Mouse (Mus musculus) cerebellum, adult 8-10 months (tissue): ENCODE data around the gene Pfkp.

ENCODE experiments used
- DNase-seq: peaks from one replicate; pipeline ENCODE4 v3.0.0; 2022

Pfkp gene

DNA sequence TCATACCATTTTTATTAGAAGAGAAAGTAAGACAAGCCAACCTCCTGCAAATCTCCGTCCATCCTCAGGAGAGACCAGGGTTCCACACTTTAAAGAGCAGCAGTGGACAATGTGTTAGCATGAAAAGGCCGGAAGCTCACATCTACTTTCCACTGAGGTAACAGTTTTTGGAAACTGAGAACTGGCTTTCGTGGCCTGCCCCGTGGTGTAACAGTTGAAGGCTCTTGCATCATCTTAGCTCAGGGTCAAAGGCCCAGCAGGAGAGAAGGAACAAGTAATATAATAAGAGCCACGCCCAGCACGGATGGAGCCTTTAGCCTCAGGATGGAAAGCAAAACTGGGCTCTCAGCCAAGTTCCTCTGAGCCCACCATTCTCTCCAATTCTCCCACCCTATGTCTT is 12.1 kb downstream of the Pfkp start:
- DNase-seq: no peak

DNA sequence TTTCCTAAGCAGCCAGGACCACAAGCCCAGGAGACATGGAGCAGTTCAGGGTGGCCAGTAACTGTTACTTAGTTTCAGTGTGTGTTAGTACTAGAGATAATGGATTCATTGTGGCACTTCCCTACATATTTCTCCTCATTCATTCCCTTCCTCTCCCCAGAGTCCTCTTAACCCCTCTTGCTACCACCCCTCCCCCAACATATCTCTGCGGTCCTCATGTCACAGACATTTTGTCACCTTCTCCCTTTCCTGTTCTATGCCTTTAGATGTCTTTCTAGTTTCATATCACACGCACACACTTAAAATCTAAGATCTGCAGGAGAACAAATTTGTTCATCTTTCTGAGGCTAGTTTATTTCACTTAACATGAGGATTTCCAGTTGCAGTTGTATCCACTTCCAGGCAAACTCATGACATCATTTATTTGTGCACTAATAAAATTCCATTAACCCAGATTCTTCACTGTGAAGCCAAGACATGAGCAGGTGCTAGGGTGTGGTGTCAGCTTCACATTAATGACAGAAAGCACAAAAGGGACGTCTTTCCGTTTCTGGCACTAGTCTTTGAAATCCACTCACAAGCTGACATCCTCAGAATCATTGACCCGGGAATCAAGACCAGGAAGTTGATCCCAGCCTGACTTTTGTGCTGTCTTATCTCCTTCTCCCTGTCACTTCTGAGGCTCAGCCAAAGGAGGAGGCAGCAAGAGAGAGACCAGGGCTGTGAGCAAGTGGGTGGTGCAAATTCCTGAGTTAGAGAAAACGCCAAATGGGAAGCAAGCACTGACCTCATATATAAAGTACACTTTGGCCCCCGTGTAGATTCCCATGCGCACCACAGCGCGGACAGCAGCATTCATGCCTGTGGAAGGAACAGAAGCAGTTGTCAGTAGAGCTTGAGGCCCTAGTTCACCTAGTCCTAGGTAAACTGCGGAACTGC is 13.2 kb downstream of the Pfkp start:
- no peak for DNase-seq

DNA sequence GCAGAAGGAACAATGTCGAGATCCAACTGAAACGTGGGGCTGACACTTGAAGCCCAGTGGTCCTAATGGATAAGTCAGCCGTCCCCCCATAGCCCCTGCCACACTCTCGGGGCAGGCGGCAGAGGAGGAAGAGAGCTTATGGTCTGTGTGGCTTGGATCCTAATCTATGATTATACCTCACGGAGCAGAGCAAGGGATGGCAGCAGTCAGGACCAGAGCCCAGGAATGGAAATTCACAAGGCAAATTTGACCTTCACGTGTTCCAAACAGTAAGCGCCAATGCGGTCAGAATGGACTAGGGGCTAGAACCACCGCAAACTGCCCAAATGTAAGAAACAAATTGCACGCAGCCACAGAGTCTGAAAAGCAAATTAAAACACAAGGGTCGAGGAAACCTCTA is 14.5 kb downstream of the Pfkp start:
- no peak for DNase-seq

DNA sequence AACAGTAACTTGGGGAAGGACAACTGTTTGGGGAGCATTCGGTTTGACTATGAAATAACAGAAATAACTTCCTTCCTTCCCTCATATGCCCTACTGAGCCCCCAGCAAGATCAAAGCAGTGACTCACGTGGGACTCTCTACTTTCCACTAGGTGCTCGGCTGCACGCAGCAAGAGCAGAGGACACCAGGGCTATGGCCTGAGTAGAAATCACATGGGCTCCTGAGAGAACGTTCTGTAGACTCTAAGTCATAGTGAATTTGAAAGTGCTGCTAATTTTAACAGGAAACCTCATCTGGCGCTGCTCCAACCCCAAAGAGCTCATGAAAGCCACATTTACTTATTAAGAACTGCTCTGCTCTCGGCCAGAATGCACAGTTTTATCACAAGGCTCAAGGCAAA is 15.1 kb downstream of the Pfkp start:
- no peak for DNase-seq

DNA sequence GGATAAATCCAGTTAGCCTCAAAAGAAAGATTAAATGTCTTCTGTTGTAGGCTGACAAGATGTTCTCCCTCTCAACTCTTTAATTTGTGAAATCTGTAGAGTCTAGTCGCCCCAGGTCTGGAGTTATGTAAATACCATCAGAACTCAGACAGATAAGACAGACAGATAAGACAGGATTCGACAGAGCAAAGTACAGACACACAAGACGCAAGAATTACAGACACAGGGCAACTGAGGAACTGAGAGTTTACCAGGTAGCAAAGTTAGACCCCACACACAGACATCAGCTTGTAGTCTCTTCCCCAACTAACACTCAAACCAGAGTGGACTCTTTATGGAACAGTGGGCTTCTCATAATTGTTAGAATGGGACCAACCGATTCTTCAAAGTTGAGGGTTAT is 15.6 kb downstream of the Pfkp start:
- no peak for DNase-seq

DNA sequence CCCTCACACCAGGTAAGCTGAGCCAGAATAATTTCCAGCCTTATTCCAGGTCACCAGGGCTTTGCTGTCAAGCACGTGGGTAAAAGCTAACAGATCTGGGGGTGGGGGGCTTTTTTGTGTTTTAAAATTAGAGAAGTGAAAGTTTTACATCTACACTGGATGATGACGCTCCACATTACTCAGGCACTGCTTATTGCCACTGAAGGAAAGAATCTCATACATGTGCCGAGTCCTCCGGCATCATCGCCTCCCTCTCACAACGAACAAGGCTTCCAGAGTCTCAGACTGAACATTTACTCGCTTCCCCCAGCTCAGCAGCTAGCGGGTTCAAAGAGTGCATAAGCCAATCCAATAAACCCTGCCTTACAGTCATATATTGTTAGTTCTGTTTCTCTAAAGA is 16.1 kb downstream of the Pfkp start:
- DNase-seq: no peak

DNA sequence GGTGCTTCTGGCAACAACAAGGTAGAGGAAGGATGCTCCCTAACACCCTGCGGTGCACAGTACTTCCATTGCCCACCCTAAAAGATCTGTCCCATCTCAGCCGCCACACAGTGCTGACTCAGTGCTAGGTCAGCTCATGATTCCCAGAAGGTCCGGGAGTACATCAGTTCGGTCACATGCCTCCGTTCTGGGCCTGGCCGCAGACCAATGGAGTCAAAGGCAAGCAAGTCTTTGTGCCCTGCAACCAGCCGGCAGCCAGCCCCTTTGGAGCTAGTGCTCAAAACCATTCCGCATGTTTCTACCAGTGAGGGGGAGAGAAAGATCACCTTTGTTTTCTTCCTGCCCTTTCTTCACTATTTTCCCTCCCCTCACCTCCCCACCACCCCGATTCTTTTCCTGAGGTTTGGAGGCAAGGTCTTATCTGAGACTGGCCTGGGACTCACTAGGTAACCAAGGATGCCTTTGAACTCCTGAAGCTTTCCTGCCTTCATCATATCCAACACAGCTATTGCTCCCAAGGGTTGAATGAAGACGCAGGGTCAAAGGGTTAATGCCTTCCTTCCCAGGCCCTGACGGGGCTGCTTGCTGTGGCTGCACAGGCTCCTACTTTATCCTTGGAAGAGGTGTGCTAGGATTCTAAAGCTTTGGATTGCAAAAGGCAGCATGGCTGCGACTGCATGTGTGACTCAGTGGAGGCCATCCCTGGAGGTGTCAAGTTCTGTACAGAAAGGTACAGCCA is 16.6 kb downstream of the Pfkp start:
- DNase-seq: no peak

DNA sequence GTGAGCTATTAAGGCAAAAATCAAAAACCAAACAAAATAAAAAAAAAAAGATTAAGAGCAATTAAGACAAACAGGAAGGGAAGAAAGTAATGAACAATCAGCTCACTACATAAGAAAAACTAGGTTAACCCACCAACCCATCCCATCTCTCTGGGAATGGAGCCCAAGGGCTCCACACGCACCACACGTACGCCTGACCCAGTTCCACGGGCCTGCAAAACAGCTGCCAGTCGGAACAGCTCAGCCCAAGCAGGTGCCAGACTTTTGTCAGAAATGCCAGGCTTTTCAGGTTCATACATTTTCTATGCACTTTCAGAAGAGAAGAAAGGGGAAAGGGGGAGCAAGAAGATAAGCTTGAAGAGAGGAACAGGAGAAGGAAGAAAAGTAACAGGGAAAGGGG is 17.9 kb downstream of the Pfkp start:
- DNase-seq: peak; percentile 27

DNA sequence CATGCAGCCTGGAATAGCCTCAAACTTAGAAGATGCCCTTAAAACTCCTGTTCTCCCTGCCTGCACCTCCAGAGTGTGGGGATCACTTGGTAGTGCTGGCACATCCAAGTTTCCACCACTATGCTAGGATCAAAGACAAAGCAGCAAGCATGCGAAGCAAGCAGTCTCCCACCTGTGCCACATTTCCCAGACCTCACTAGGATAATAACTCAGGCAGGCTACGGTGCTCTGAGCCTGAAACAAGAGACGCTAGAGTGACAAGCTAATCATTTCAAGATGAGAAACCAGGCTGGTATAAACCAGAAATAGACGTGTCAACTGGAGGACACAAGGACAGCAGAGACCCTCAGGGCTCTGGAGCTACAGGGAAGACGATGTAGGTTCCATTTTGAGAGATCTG is 18.6 kb downstream of the Pfkp start:
- no peak for DNase-seq

DNA sequence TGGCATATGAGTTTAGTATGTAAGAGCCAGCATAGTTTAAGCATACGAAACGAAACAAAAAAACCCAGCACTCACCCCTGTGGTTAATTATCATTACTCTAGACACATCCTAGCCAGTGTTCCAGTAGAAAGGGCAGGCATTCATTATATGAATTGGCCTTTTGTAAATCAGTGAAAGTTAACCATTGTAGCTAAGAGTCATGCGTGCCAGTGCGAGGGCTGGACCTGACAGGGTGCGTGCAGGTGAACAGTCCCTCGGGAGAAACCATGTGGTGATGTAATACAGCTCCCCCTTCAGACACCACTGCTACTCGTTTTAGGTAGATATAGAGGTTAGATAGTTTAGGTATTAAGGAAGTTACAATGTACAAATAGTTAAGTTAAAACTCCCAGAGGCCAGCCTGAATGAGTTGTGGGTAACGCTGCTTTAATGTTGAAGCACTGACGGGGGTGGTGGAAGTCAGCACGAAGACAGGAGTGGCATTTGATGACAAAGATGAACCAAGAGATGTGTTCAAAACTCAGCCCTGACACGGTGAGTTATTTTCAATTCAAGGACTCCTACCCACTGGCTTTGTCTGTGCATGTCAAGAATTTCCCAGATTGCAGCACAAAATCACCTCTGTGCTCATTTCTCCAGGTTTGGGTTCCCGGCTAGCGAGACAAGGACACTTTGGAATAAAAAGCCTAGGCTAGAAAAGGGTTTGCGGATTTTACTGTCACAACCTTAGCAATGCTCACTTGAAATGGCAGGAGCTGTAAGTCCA is 19.4 kb downstream of the Pfkp start:
- DNase-seq: no peak

DNA sequence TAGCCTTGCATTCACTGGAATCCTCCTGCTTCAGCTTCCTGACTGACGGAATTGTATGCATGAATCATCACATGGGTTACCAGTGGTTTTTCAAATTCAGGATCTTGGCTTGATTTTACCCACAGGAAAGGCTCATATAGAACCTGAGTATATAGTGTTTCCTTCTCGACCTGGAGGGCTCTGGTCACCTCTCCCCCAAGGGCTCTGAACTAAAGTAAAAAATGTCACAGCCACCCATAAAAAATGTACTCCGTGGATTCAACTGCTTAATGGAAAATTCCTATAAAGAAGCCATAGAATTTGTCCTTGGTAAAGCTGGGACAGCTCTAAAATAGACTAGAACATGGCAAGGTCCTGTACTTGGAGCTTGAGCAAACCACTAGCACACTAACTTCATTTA is 20.3 kb downstream of the Pfkp start:
- DNase-seq: no peak

DNA sequence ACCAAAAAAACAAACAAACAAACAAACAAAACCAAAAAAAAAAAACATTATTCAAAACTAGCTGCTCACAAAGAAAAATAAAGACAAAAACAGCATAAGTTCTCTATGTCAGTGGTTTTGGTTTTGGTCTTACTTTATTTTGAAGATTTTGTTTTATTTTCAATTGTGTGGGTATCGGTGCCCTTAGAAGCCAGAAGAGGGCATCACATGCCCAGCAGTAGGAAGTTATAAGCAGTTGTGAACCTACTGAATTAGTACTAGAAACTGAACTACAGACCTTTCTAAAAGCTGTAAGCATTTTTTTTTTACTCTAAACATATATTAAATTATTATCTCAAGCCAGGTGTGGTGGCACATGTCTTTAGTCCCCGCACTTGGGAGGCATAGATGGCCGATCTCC is 21.2 kb downstream of the Pfkp start:
- DNase-seq: no peak

DNA sequence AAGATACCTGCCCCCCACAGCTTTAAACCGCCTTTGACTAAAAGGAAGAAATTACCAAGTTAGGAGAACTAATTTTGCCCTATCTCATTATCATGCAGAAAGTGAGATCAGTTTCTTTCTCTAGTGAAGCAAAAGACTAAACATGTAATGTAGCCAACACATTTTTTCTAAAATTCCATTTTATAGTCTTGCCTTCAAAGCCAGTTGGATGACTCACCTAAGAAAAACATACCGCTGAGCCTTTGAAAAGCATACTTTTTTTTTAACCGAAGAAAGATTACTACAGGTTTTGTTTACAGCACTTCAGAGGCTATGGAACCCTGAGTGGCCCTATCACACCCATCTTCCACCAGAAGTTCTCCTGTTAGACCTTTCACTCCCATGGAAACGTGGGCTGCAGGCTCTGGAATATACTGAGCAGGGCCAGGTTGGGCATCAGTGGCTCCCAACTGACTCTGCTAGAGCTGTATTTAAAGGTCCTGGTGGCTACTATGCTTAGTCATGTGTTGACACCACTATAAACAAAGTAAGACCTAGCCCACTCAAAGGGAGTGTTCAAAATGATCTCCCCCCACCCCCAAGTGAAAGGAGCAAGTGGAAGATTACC is 22.0 kb downstream of the Pfkp start:
- no peak for DNase-seq

DNA sequence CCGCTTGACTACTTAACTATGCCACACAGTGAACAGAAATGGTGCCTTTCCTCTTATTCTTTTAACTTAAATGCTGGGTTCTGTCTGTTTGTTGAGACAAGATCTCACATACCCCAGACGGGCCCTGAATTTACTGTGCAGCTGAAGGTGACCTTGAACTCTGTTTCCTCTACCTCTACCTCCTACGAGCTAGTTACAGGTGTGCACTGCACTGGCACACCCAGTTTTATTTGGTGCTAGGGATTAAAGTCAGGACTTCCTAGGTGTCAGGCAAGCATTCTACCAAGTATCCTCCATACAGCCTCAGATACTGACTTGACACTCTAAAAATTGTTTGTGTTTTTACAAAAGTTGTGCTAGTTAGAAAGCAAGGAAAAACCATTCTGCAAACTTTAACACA is 22.6 kb downstream of the Pfkp start:
- no peak for DNase-seq

DNA sequence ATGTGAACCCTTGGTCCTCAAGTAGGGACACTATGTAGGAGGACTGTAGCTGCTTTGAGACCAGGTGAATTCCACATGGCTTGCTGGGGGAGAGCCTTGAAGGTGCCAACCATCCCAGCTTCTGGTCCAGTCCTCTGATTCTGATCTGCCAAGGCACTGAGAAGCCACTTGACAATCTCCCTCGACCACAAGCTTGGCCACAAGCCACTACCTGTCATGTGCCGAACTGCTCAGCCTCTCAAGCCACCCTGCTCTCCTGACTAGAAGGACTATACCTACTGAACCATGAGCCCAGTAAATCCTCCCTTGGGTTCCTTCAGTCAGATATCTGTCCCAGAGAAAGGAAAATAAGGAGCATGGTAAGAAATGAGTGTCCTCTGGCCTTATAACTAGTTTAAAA is 24.0 kb downstream of the Pfkp start:
- DNase-seq: no peak

DNA sequence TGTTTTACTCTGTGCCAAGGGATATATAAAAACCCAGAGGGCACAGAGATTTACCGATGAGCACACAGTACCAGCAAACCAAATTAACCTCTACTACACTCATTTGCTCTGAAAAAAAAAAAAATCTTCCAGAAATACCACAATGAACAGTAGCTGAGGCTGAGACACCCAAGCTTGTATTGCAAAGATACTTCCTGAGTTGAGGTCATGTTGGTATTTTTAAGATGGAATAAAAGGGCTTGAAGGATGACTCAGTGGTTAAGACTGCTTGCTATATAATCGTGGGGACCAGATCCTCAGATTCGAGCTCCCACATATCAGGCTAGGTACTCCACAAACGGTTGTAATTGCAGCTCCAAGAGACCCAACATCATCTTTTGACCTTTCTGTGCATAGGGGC is 24.5 kb downstream of the Pfkp start:
- DNase-seq: no peak

DNA sequence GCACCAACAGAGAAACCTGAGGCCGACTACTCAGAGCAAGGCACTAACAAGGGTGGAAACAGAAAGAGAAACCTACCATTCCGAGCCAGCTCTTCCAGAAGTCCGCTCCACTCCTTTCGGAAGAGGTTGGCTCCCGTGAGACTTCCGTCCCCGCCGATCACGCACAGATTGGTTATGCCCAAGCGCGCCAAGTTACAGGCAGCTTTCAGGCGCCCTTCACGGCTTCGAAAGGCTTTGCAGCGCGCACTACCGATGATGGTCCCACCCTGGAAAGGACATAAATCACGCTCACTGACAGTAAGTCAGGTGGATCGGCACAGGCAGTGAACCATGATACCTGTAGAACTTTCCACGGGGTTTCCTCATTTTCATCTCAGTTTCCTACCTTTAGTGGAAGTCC is 26.7 kb downstream of the Pfkp start:
- no peak for DNase-seq

DNA sequence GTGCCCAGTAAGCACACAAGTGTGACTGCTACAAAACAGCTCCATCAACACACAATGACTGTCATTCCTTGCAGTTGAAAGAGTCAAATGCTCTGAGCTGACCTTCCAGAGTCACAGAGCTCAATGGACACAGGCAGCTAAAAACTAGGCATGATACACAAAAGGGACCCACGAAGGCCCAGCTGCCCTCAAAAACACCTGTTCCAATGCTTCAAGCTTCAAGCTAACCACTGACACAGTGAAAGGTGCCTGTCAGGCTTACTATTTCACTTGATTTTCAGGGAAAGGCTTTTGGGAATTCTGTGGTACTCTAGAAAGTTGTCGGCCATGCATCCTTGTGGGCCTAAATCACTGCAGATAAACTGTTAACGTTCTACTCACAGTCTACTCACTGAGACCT is 28.3 kb downstream of the Pfkp start:
- DNase-seq: no peak

DNA sequence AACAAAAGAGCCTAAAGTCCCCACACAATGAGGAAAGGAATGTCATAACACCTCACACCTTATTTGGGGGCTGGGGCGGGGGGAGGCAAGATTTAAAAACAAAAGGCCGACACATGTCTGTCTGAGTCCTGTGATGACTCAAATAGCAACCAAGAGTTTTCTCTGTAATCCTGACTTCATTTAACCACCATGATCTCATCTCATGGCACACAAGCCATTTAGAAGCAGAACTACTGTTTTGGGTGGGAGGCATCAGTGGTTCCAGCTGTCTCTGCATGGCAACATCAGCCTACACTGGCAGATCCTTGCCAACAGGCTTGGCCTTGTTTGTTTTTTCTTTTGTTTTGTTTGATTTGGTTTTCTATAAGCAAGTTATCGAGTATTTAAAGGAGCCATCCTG is 29.9 kb downstream of the Pfkp start:
- DNase-seq: no peak

DNA sequence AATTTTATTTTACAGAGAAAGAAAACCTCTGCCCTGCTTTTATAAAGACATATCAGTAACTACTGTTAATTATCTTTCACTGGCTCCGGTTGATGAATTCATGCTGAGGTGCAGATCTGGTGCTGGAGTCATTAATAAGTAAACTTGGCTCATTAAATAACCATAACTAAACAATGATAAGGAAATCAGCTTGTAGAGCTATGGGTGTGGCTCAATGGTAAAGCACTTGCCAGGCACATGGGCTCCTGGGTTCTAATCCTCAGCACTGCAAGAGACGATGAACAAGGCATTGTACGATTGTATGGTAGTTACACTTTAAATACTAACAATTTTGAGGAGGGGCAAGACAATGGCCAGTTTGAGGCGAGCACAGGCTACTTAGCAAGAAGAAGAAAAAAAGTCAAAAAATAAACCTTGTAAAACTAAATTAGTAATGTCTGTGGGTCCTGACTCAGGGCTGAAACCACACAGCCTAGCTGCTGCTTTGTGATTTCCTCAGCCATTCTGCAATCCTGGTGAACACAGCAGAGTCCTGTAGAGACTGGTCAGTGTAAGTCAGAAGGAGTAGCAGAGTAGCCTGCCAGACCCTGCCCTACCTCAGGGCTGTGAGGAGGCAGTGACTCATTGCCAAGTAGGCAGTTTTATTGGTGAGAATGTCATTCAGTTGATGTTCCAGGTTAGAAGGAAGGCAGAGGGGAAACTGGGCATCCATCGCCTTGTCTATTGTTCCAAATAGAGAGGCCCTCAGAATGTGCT is 34.7 kb downstream of the Pfkp start:
- DNase-seq: no peak

DNA sequence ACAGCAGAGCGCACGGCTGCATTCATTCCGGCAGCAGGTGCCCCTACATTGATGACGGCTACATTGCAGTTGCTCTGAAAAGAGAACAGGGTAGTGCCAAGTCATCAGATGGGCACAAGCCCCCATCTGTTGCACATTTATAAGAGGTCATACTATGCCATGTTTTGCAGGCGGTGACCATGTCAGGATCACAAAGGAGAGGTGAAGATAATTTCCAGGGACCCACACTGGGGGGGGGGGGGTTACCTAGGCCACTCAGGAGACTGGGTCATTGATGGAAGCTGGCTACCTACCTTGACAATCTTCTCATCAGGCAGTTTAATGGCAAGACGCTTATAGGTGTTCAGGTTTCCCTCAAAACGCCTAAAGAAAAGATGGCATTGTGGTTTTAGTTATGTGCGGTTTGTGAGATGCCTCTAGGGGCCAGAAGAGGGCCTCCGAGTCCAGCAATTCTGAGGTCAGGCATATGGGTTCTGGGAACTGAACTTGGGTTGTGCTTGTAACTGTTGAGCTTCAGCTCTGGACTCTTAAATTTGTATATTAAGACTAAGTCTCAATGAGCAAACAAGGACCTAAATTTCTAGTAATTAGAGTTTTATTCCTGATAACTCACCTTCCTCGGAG is 45.7 kb downstream of the Pfkp start:
- no peak for DNase-seq

DNA sequence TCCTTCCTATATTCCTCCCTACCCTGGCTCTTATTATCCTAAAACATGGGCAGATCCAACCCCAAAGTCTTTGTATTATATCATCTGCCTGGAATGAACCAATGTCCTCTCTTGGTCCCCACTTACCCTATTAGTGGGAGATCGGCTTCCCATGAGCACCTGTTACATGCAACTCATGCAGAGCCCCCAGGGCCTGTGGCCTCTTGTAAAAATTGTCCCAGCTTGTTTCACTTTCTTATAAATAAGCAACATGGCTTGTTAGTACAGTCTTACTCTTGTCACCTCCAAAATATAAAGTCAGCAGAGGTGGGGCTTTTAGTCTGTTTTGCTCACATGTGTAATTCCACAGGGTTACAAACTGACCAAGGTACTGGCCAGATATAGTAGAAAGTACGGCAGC is 46.9 kb downstream of the Pfkp start:
- DNase-seq: no peak
